Mouse (Mus musculus) midbrain, embryonic 11.5 days (tissue): ENCODE data around the gene Gstt2. TPM values are rescaled to one million over a fixed set of nuclear protein-coding genes. Genes with fewer than 3 reads are reported as not detected.
"Not testable (repeated sequence)": the region's sequence is repeated elsewhere in the genome, so short reads cannot be mapped to it uniquely, and the experiment has no call there.

ENCODE experiments used
- ATAC-seq: fragments of 200-750 bp; cut with Nextera tagmentation; 2 replicates; pipeline ENCODE4 v1.8.0; 2017; ENCODE audit warnings: moderate TSS enrichment, moderate library complexity; ENCODE audit not compliant: low FRiP score
- DNase-seq: peaks from one replicate; pipeline ENCODE4 v3.0.0; 2015; ENCODE audit warnings: low spot score; ENCODE audit errors: missing footprints
- H3K27ac ChIP-seq: fragments of 300-500 bp; sonication (generic); 2 replicates; pipeline ENCODE4 v1.5.1; 2014; ENCODE audit warnings: low read depth, low read length
- H3K27me3 ChIP-seq: fragments of 300-500 bp; sonication (generic); 2 replicates; pipeline ENCODE4 v1.6.1; 2014; ENCODE audit warnings: mild to moderate bottlenecking, low read length, moderate library complexity, mixed read lengths; ENCODE audit not compliant: control insufficient read depth, insufficient read depth
- H3K36me3 ChIP-seq: fragments of 300-500 bp; sonication (generic); 2 replicates; pipeline ENCODE4 v1.6.1; 2014; ENCODE audit warnings: mild to moderate bottlenecking, low read length, moderate library complexity, mixed read lengths; ENCODE audit not compliant: control insufficient read depth, insufficient read depth
- H3K4me1 ChIP-seq: fragments of 300-500 bp; sonication (generic); 2 replicates; pipeline ENCODE4 v1.6.1; 2014; ENCODE audit warnings: low read length; ENCODE audit not compliant: control insufficient read depth, insufficient read depth
- H3K4me2 ChIP-seq: fragments of 300-500 bp; sonication (generic); 2 replicates; pipeline ENCODE4 v1.6.1; 2014; ENCODE audit warnings: mild to moderate bottlenecking, moderate library complexity
- H3K4me3 ChIP-seq: fragments of 300-500 bp; sonication (generic); 2 replicates; pipeline ENCODE4 v1.5.1; 2014; ENCODE audit warnings: low read depth, low read length
- H3K9ac ChIP-seq: fragments of 300-500 bp; sonication (generic); 2 replicates; pipeline ENCODE4 v1.6.1; 2014; ENCODE audit warnings: low read length
- H3K9me3 ChIP-seq: fragments of 300-500 bp; sonication (generic); 2 replicates; pipeline ENCODE4 v1.6.1; 2016; ENCODE audit warnings: low read length; ENCODE audit not compliant: control insufficient read depth
- WGBS: fragments of 180-500 bp; shearing (Covaris S2); extraction: QIAGEN DNeasy Blood & Tissue Kit; methylation state at CpG from one replicate; pipeline ENCODE4 v1.1.7; 2014; 5-methylcytosine and 5-hydroxymethylcytosine counted together
- polyA plus RNA-seq: library from polyadenylated mRNA; unstranded; fragments of >200 nt; fragmentation: Nextera tagmentation; extraction: Ambion mirVana; gene quantifications from 2 replicates; pipeline ENCODE4 v1.2.1, GENCODE M21; 2014

Gstt2 gene
- polyA plus RNA-seq, 1 experiment from 2014 or later: 8.4 TPM

DNA sequence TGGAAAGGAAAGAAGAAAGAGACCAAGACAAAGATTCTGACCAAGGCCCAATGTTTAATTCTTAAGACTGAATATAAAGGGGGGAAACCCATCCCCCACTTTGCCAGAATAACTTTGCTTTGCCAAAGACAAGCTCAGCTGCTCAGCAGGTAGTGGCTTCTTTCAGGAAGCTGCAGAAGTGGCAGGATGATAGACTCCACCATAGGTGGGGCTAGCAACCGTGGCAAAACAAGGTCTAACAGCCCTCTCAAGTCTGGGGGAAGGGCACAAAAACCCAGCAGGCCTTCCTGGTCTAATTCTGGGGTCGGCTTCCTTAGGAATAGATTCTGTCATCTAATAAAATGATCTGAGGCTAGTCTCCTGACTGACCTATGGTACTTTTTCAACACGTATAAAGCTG, 11.2 kb upstream of the Gstt2 start:
- no peak for ATAC-seq
- no peak overlapping the region for H3K27ac ChIP-seq
- 34% methylated on average over 3 of the region's 3 CpGs for WGBS

GRCm38 (mm10) chr10:75845306-75845930, 8.2 kb upstream of the Gstt2 start:
- Histone ChIP-seq H3K27me3 (no peaks in the 10 kb centered on the region), H3K9me3 (no peaks in the 10 kb centered on the region), H3K4me1 (no peaks in the 10 kb centered on the region; the same call in none of the 2 replicates), H3K36me3 (no peaks in the 10 kb centered on the region), H3K4me2 (no peak overlapping the region), H3K27ac (no peak overlapping the region), H3K4me3 (no peak overlapping the region), H3K9ac (no peak overlapping the region)
- WGBS: 83% methylated on average over 6 of the region's 6 CpGs
- DNase-seq: no peak
- ATAC-seq: no peak

More for the DNA sequence above, 11.2 kb upstream of the Gstt2 start:
- Histone ChIP-seq H3K4me2 (no peak overlapping the region), H3K4me3 (no peak overlapping the region), H3K9me3 (no peaks in the 10 kb centered on the region), H3K9ac (no peak overlapping the region), H3K36me3 (no peaks in the 10 kb centered on the region), H3K27me3 (no peaks in the 10 kb centered on the region), H3K4me1 (peaks cover 3% of the 10 kb centered on the region)
- DNase-seq: no peak

DNA sequence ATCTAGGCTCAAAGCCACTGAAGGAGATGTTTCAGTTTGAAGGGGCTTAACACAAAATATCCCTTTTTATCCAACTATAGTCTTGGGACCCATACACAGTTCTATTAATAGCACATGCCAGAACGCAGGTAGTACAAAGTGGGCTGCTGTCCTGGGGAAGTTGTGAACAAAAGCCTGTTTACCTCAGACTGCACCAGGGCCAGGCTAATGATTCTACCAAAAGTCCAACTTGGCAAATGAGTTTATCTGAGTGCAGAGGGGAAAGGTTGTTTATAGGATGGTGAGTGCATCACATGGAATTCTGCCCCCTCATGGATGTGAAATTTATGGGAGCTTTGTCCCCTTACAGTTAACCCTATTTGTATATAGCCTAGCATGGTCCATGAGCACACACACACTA, 7.6 kb upstream of the Gstt2 start:
- Histone ChIP-seq H3K27me3 (no peaks in the 10 kb centered on the region), H3K27ac (no peak overlapping the region), H3K36me3 (no peaks in the 10 kb centered on the region), H3K4me2 (no peak overlapping the region), H3K9me3 (no peaks in the 10 kb centered on the region), H3K9ac (no peak overlapping the region), H3K4me1 (no peaks in the 10 kb centered on the region; the same call in none of the 2 replicates), H3K4me3 (no peak overlapping the region)
- DNase-seq (no peak), ATAC-seq (no peak)
- WGBS: 64% methylated on average over 1 of the region's 1 CpGs

- WGBS: 79% methylated on average over 6 of the region's 6 CpGs
- not testable (repeated sequence) for ATAC-seq, DNase-seq
Observed at GRCm38 (mm10) chr10:75843898-75844297, 6.7 kb upstream of the Gstt2 start.

DNA sequence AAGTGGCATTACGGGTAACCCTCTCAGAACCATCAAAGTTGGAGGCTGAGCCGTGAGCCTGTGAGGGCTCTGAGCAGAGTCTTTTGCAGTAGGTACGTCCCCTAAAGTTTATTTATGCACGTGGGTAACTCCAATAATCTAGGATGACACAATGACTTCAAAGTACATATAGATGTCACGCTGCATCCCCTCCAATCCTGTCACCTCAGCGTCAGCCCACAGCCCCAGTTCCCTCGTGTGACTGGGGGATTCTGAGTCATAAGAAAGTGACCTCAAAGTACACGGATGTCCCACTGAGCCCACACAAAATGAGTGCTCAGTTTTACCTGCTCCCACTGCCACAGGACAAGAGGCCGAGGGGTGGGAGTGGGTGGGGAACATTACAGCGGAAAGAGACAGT, 1.9 kb upstream of the Gstt2 start:
- H3K9ac ChIP-seq: no peak overlapping the region
- no peak overlapping the region for H3K4me2 ChIP-seq
- peaks cover 13% of the 10 kb centered on the region for H3K4me1 ChIP-seq
- H3K27me3 ChIP-seq: peaks cover 5% of the 10 kb centered on the region; the same call in 1 of the 2 replicates
- 83% methylated on average over 10 of the region's 10 CpGs for WGBS
- ATAC-seq (no peak), DNase-seq (no peak)
- no peak overlapping the region for H3K27ac ChIP-seq
- H3K36me3 ChIP-seq: no peaks in the 10 kb centered on the region
- no peak overlapping the region for H3K4me3 ChIP-seq
- H3K9me3 ChIP-seq: no peaks in the 10 kb centered on the region

More at GRCm38 (mm10) chr10:75843898-75844297, 6.7 kb upstream of the Gstt2 start:
- not testable (repeated sequence) for H3K36me3 ChIP-seq, H3K27me3 ChIP-seq, H3K4me3 ChIP-seq, H3K4me1 ChIP-seq, H3K4me2 ChIP-seq, H3K27ac ChIP-seq, H3K9me3 ChIP-seq, H3K9ac ChIP-seq

DNA sequence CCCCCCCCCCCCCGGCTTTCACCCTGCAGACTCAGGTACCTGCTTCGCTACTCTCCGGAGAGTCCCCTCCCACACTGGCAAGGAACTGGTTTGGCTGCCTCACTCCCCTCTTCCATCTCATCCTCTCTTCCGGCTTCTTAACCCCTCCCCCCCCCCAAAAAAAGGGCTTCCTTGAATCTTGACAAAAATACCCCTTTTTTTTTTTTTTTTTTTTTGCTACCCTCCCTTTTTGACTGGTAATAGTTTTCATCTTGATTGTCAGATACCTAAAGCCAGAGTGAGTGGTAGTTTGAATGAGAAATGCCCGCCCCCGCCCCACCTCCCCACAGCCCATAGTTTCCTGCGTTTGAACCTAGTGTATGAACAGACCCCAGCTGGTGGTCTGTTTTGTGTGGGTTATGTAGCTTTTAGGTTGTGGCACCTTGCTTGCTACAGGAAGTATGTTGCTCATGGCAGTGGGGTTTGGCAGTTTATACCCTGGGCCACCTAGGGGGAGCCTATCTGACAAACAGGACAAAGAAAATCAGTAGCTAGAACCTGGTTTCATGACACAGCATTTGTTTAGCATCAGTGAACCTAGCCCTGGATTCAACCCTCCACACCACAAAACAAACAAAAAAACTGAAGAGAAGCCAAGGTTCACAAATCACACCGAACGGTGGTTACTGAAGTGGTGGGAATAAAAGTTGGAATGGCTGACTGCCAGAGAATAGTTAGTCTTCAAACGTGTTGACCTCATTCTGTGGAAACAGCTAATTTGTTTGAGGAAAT, 1.3 kb downstream of the Gstt2 start:
- no peak overlapping the region for H3K4me3 ChIP-seq
- no peaks in the 10 kb centered on the region for H3K36me3 ChIP-seq
- peaks cover 8% of the 10 kb centered on the region; the same call in 1 of the 2 replicates for H3K27me3 ChIP-seq
- H3K27ac ChIP-seq: no peak overlapping the region
- H3K9me3 ChIP-seq: no peaks in the 10 kb centered on the region
- peak; percentile 84 for DNase-seq
- 29% methylated on average over 10 of the region's 10 CpGs for WGBS
- H3K4me2 ChIP-seq: peak overlapping the region; percentile 32
- no peak overlapping the region for H3K9ac ChIP-seq
- H3K4me1 ChIP-seq: peaks cover 18% of the 10 kb centered on the region
- no peak for ATAC-seq

DNA sequence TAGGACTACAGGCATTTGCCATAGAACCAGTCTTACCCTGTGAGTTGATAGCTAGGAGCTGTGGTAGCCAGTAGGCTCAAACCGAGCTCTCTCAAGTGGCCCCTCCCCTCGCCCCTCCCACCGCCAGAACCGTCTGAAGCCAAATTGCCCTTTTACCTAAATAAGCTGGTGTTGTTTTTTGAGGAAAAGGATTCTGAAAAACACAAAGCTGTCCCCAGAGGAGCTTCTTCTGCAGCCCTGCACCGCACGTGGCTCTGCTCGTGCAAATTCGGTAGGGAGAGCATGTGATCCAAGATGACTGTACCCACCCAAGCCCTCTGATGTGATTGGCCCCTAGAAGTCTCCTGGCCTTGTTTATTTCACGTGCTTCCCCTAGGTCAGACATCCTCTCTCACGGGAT, 1.9 kb downstream of the Gstt2 start:
- Histone ChIP-seq H3K4me3 (0 out of 2 replicates have a peak overlapping the region, but pooled peaks have one; percentile 2), H3K9me3 (no peaks in the 10 kb centered on the region), H3K27me3 (peaks cover 8% of the 10 kb centered on the region; the same call in 1 of the 2 replicates), H3K27ac (no peak overlapping the region), H3K9ac (no peak overlapping the region), H3K36me3 (no peaks in the 10 kb centered on the region), H3K4me1 (peaks cover 18% of the 10 kb centered on the region), H3K4me2 (peak overlapping the region; percentile 32)
- WGBS: 3% methylated on average over 10 of the region's 10 CpGs
- DNase-seq: peak; percentile 91
- no peak for ATAC-seq

- Histone ChIP-seq H3K9ac (peak overlapping the region; percentile 43), H3K4me1 (peaks cover 18% of the 10 kb centered on the region), H3K27ac (no peak overlapping the region), H3K4me3 (peak overlapping the region; percentile 34), H3K4me2 (peak overlapping the region; percentile 63), H3K9me3 (no peaks in the 10 kb centered on the region), H3K27me3 (peaks cover 8% of the 10 kb centered on the region; the same call in 1 of the 2 replicates), H3K36me3 (no peaks in the 10 kb centered on the region)
- ATAC-seq: no peak
- 14% methylated on average over 9 of the region's 9 CpGs for WGBS
- no peak for DNase-seq
Observed at GRCm38 (mm10) chr10:75834721-75835120, 2.5 kb downstream of the Gstt2 start.

GRCm38 (mm10) chr10:75834250-75834649, 3.0 kb downstream of the Gstt2 start:
- Histone ChIP-seq H3K36me3 (no peaks in the 10 kb centered on the region), H3K4me2 (peak overlapping the region; percentile 63), H3K9ac (peak overlapping the region; percentile 43), H3K27ac (no peak overlapping the region), H3K4me3 (peak overlapping the region; percentile 34), H3K4me1 (peaks cover 18% of the 10 kb centered on the region), H3K27me3 (peaks cover 8% of the 10 kb centered on the region; the same call in 1 of the 2 replicates), H3K9me3 (no peaks in the 10 kb centered on the region)
- no peak for ATAC-seq
- DNase-seq: peak; percentile 97
- WGBS: 3% methylated on average over 21 of the region's 21 CpGs
